Mouse (Mus musculus) MEL (cell line): ENCODE data around the gene Haus7. TPM values are rescaled to one million over a fixed set of nuclear protein-coding genes. Genes with fewer than 3 reads are reported as not detected.

Source experiments
- DNase-seq: peaks from one replicate; pipeline ENCODE4 v3.0.0; 2011; ENCODE audit warnings: low read depth, low spot score
- H3K27ac ChIP-seq: 2 replicates; pipeline ENCODE4 v1.5.1; 2012; ENCODE audit warnings: low read depth, mild to moderate bottlenecking, control low read depth, low read length, moderate library complexity; ENCODE audit not compliant: control insufficient read depth
- H3K27me3 ChIP-seq, 2 experiments: fragments of 150-350 bp in 1 of 2; sonication (generic) in 1 of 2; 2 replicates each; pipeline ENCODE4 v1.6.1; 2012; ENCODE audit warnings: low read length in 2 of 2, mild to moderate bottlenecking in 2 of 2, improper control_type of control experiment in 1 of 2, moderate library complexity in 1 of 2; ENCODE audit not compliant: insufficient read depth in 2 of 2, control insufficient read depth in 1 of 2
- H3K36me3 ChIP-seq, 2 experiments: 2 replicates each; pipeline ENCODE4 v1.6.1; 2012 to 2014; ENCODE audit warnings: low read length in 2 of 2, improper control_type of control experiment in 1 of 2, inconsistent platforms in 1 of 2, mild to moderate bottlenecking in 1 of 2; ENCODE audit not compliant: insufficient read depth in 2 of 2, control insufficient read depth in 1 of 2
- H3K4me1 ChIP-seq, 2 experiments: fragments of 150-350 bp in 1 of 2; sonication (generic) in 1 of 2; 2 replicates each; pipeline ENCODE4 v1.6.1; 2012; ENCODE audit warnings: low read length in 2 of 2, improper control_type of control experiment in 1 of 2, mild to moderate bottlenecking in 1 of 2; ENCODE audit not compliant: insufficient read depth in 2 of 2, control insufficient read depth in 1 of 2
- H3K4me3 ChIP-seq, 2 experiments: fragments of 150-350 bp in 1 of 2; sonication (generic) in 1 of 2; 2 replicates each; pipeline ENCODE4 v1.5.1; 2012; ENCODE audit warnings: low read depth in 2 of 2, low read length in 2 of 2, mild to moderate bottlenecking in 2 of 2, moderate library complexity in 2 of 2, control low read depth in 1 of 2, improper control_type of control experiment in 1 of 2; ENCODE audit not compliant: control insufficient read depth in 1 of 2, insufficient read depth in 1 of 2
- H3K79me2 ChIP-seq: 2 replicates; pipeline ENCODE4 v1.6.1; 2012; ENCODE audit warnings: mild to moderate bottlenecking, low read length, moderate library complexity; ENCODE audit not compliant: control insufficient read depth, poor library complexity, insufficient read depth
- H3K9ac ChIP-seq: 2 replicates; pipeline ENCODE4 v1.6.1; 2012; ENCODE audit warnings: low read depth, mild to moderate bottlenecking, control low read depth, low read length, moderate library complexity; ENCODE audit not compliant: control insufficient read depth, poor library complexity, severe bottlenecking
- H3K9me3 ChIP-seq: fragments of 150-350 bp; sonication (generic); replicated peaks from 2 replicates; pipeline ENCODE4 v1.6.1; 2012; ENCODE audit warnings: mild to moderate bottlenecking, low read length, improper control_type of control experiment, moderate library complexity; ENCODE audit not compliant: insufficient read depth
- BHLHE40 ChIP-seq: IDR thresholded peaks from 2 replicates; pipeline ENCODE4 v1.6.1; 2012; ENCODE audit warnings: low read depth, mild to moderate bottlenecking, inconsistent platforms, low read length, improper control_type of control experiment, borderline replicate concordance
- CHD1 ChIP-seq: IDR thresholded peaks from 2 replicates; pipeline ENCODE4 v1.6.1; 2012; ENCODE audit warnings: low read depth, mild to moderate bottlenecking, inconsistent platforms, low read length, improper control_type of control experiment
- CTCF ChIP-seq, 3 experiments: IDR thresholded peaks in 2 of 3; conservative IDR thresholded peaks in 1 of 3; 2 replicates each; pipeline ENCODE4 v1.5.1; 2011 to 2012; ENCODE audit warnings: low read length in 3 of 3, low read depth in 2 of 3, mild to moderate bottlenecking in 2 of 3, improper control_type of control experiment in 1 of 3, inconsistent platforms in 1 of 3, mixed read lengths in 1 of 3, moderate library complexity in 1 of 3; ENCODE audit not compliant: control insufficient read depth in 1 of 3, insufficient read depth in 1 of 3, poor library complexity in 1 of 3, severe bottlenecking in 1 of 3
- E2F4 ChIP-seq: IDR thresholded peaks from 2 replicates; pipeline ENCODE4 v1.6.1; 2011; ENCODE audit warnings: low read depth, low read length, improper control_type of control experiment, borderline replicate concordance
- ETS1 ChIP-seq: IDR thresholded peaks from 2 replicates; pipeline ENCODE4 v1.6.1; 2012; ENCODE audit warnings: low read depth, mild to moderate bottlenecking, inconsistent platforms, low read length, improper control_type of control experiment, moderate library complexity
- GABPA ChIP-seq: IDR thresholded peaks from 2 replicates; pipeline ENCODE4 v1.6.1; 2012; ENCODE audit warnings: low read depth, mild to moderate bottlenecking, inconsistent platforms, low read length, improper control_type of control experiment, moderate library complexity
- GATA1 ChIP-seq: IDR thresholded peaks from 2 replicates; pipeline ENCODE4 v1.6.1; 2011; ENCODE audit warnings: low read depth, low read length, improper control_type of control experiment
- KAT2A ChIP-seq: conservative IDR thresholded peaks from 2 replicates; pipeline ENCODE4 v1.6.1; 2012; ENCODE audit warnings: low read depth, low read length, improper control_type of control experiment, inconsistent platforms
- MAZ ChIP-seq: IDR thresholded peaks from 2 replicates; pipeline ENCODE4 v1.6.1; 2012; ENCODE audit warnings: low read depth, mild to moderate bottlenecking, inconsistent platforms, low read length, improper control_type of control experiment
- MEF2A ChIP-seq: IDR thresholded peaks from 2 replicates; pipeline ENCODE4 v1.6.1; 2014; ENCODE audit warnings: low read depth, mild to moderate bottlenecking, inconsistent platforms, low read length, improper control_type of control experiment; ENCODE audit not compliant: poor library complexity, insufficient replicate concordance, severe bottlenecking; ENCODE audit errors: extremely low read depth
- MYB ChIP-seq: IDR thresholded peaks from 2 replicates; pipeline ENCODE4 v1.6.1; 2011; ENCODE audit warnings: mild to moderate bottlenecking, low read depth, low read length, improper control_type of control experiment
- MYC ChIP-seq: IDR thresholded peaks from 2 replicates; pipeline ENCODE4 v1.6.1; 2011; ENCODE audit warnings: low read depth, mild to moderate bottlenecking, low read length, improper control_type of control experiment, moderate library complexity
- NELFE ChIP-seq: IDR thresholded peaks from 2 replicates; pipeline ENCODE4 v1.6.1; 2011; ENCODE audit warnings: low read depth, low read length, improper control_type of control experiment
- POLR2A ChIP-seq, 2 experiments: IDR thresholded peaks; 2 replicates each; pipeline ENCODE4 v1.6.1; 2011 to 2012; ENCODE audit warnings: low read length in 2 of 2, mild to moderate bottlenecking in 2 of 2, control low read depth in 1 of 2, improper control_type of control experiment in 1 of 2, low read depth in 1 of 2, moderate library complexity in 1 of 2; ENCODE audit not compliant: control insufficient read depth in 1 of 2, insufficient read depth in 1 of 2, poor library complexity in 1 of 2
- POLR2AphosphoS2 ChIP-seq: IDR thresholded peaks from 2 replicates; pipeline ENCODE4 v1.6.1; 2011; ENCODE audit warnings: low read length, improper control_type of control experiment
- POLR2AphosphoS5 ChIP-seq: IDR thresholded peaks from 2 replicates; pipeline ENCODE4 v1.6.1; 2012; ENCODE audit warnings: low read depth, borderline replicate concordance, mild to moderate bottlenecking, inconsistent platforms, low read length, moderate library complexity, mixed read lengths
- RAD21 ChIP-seq: IDR thresholded peaks from 2 replicates; pipeline ENCODE4 v1.6.1; 2011; ENCODE audit warnings: mild to moderate bottlenecking, low read depth, low read length, improper control_type of control experiment
- RCOR1 ChIP-seq: IDR thresholded peaks from 2 replicates; pipeline ENCODE4 v1.6.1; 2012; ENCODE audit warnings: low read depth, mild to moderate bottlenecking, inconsistent platforms, low read length, improper control_type of control experiment
- SIN3A ChIP-seq: IDR thresholded peaks from 2 replicates; pipeline ENCODE4 v1.6.1; 2012; ENCODE audit warnings: low read length, improper control_type of control experiment, inconsistent platforms
- SMC3 ChIP-seq: IDR thresholded peaks from 2 replicates; pipeline ENCODE4 v1.6.1; 2011; ENCODE audit warnings: low read depth, low read length, improper control_type of control experiment
- TAL1 ChIP-seq: IDR thresholded peaks from 2 replicates; pipeline ENCODE4 v1.6.1; 2012; ENCODE audit warnings: mild to moderate bottlenecking, inconsistent platforms, low read length, moderate library complexity, mixed read lengths
- TCF12 ChIP-seq: IDR thresholded peaks from 2 replicates; pipeline ENCODE4 v1.6.1; 2014; ENCODE audit warnings: low read depth, mild to moderate bottlenecking, inconsistent platforms, low read length, improper control_type of control experiment, moderate library complexity
- USF1 ChIP-seq: IDR thresholded peaks from 2 replicates; pipeline ENCODE4 v1.6.1; 2014; ENCODE audit warnings: low read depth, mild to moderate bottlenecking, inconsistent platforms, low read length, improper control_type of control experiment, moderate library complexity
- ZC3H11A ChIP-seq: IDR thresholded peaks from 2 replicates; pipeline ENCODE4 v1.6.1; 2012; ENCODE audit warnings: low read depth, mild to moderate bottlenecking, inconsistent platforms, low read length, improper control_type of control experiment
- ZNF384 ChIP-seq: IDR thresholded peaks from 2 replicates; pipeline ENCODE4 v1.6.1; 2012; ENCODE audit warnings: low read depth, mild to moderate bottlenecking, inconsistent platforms, low read length, improper control_type of control experiment
- polyA plus RNA-seq, 2 experiments: library from polyadenylated mRNA; stranded (reverse) in 1 of 2; unstranded in 1 of 2; fragments of >175 nt in 1 of 2; fragments of >200 nt in 1 of 2; gene quantifications; 2 replicates each; pipeline versions ENCODE4 v1.2.1 to v1.2.4; 2012; ENCODE audit warnings: low replicate concordance in 2 of 2, low read depth in 1 of 2; ENCODE audit not compliant: insufficient read length in 2 of 2, insufficient read depth in 1 of 2, missing spikeins in 1 of 2
- total RNA-seq: library from RNA; depleted of rRNA; stranded (reverse); fragments of 300-350 nt; gene quantifications from 2 replicates; pipeline ENCODE4 v1.2.3, GENCODE M21; 2012

Gene Haus7
- total and polyA plus RNA-seq, 3 experiments = 24.0 to 27.9 TPM; not detected in 1

DNA sequence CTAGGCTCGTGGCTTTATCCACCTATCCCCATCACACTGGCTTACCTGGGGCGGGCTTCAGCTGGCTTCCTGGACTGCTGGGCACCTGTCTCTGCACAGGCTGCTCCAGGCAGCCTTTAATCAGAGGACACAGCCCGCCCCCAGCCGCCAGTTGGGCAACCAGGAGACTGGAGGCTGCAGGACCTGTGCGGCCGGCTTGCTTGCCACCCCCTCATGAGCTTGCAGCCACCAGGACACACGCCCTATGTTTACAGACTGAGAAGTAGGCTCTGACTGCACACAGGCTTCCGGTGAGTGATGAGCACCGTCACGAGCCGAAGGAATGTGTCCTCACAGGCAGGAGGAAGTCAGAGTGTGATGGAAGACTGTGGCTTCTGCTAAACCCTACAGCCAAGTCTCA is 23.6 kb downstream of the Haus7 start, which contains the start of gene Trex2 (continued):
- TF ChIP-seq GABPA = no peak
- TF ChIP-seq, all 39 proteins: peak for 0

DNA sequence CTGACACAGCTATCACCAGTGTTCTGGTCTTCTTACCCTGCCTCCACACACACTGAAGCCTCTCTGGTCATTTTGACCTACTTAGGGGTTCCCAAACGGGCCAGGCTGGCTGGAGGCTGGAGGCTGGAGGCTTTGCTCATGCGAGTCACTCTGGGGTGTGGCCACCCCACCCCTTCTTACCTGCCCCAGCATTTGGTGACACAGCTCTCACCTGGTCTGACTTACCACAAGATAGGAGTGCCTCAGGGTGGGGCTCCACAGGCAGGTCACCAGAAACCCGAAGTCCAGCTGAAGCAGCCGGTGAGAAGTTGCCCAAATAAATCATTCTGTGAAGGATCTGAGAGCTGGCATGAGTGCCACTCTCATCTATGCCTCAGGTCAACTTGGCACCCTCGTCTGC is 26.0 kb downstream of the Haus7 start:
- Histone ChIP-seq H3K9ac (no peak overlapping the region), H3K27ac (no peak overlapping the region), H3K4me3 (no peak overlapping the region), H3K9me3 (no peaks in the 10 kb centered on the region), H3K36me3 (no peaks in the 10 kb centered on the region), H3K79me2 (no peaks in the 10 kb centered on the region), H3K27me3 (no peaks in the 10 kb centered on the region; a peak in 1 of 4 replicates), H3K4me1 (no peaks in the 10 kb centered on the region)
- DNase-seq = no peak
- TF ChIP-seq ZNF384 (no peak), KAT2A (no peak), POLR2A (IDR thresholded peaks at IDR 0.05; ENCODE audit: control insufficient read depth in 1 of 2, insufficient read depth in 1 of 2, low read depth in 1 of 2, low read length in 2 of 2, poor library complexity in 1 of 2) (no peak), POLR2AphosphoS2 (no peak), TCF12 (no peak), SIN3A (no peak), MYB (no peak), E2F4 (no peak), RAD21 (no peak), BHLHE40 (no peak), CTCF (IDR thresholded peaks at IDR 0.05 in 2 of 3, conservative IDR thresholded peaks at IDR 0.05 in 1 of 3; ENCODE audit: control insufficient read depth in 1 of 3, insufficient read depth in 1 of 3, low read depth in 2 of 3, low read length in 3 of 3, poor library complexity in 1 of 3, severe bottlenecking in 1 of 3) (no peak)

DNA sequence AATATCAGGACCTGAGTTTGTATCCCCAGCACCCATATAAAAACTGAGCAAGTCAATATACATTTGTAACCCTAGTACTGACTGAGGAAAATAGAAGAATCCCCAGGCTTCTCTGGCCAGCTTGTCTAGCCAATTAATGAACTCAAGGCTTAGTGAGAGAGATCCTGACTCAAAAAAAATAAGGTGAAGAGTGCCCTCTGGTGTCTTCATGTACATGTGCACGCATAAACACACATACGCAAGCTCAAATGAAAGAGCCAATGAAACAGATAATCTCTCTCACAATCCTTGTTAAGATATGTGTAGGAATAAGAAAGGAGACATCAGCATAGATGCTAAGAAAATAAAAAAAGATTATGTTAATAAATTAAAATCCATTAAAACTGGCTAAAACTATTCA is 28.8 kb downstream of the Haus7 start:
- Histone ChIP-seq H3K27ac (no peak overlapping the region), H3K4me1 (no peaks in the 10 kb centered on the region)
- TF ChIP-seq POLR2AphosphoS5 (no peak), MAZ (no peak), RAD21 (peak; percentile 74), E2F4 (no peak), NELFE (no peak), TAL1 (no peak), MYC (0 out of 2 replicates have a peak, but pooled peaks have one; percentile 32), POLR2A (IDR thresholded peaks at IDR 0.05; ENCODE audit: control insufficient read depth in 1 of 2, insufficient read depth in 1 of 2, low read depth in 1 of 2, low read length in 2 of 2, poor library complexity in 1 of 2) (no peak), CTCF (IDR thresholded peaks at IDR 0.05 in 2 of 3, conservative IDR thresholded peaks at IDR 0.05 in 1 of 3; ENCODE audit: control insufficient read depth in 1 of 3, insufficient read depth in 1 of 3, low read depth in 2 of 3, low read length in 3 of 3, poor library complexity in 1 of 3, severe bottlenecking in 1 of 3) (peak in 1 of 3 experiments; percentile 66; a peak in 3 of 6 replicates), CHD1 (no peak), GATA1 (no peak), BHLHE40 (no peak), ZC3H11A (peak; percentile 79), SMC3 (peak; percentile 78), ETS1 (no peak), USF1 (no peak), RCOR1 (no peak), MEF2A (no peak)
- TF ChIP-seq, all 39 proteins: peak for 5
- no peak overlapping the region for H3K4me3 ChIP-seq
- H3K36me3 ChIP-seq = no peaks in the 10 kb centered on the region
- no peaks in the 10 kb centered on the region; a peak in 1 of 4 replicates for H3K27me3 ChIP-seq
- H3K79me2 ChIP-seq = no peaks in the 10 kb centered on the region
- DNase-seq = peak; percentile 44
- no peak overlapping the region for H3K9ac ChIP-seq
- H3K9me3 ChIP-seq = no peaks in the 10 kb centered on the region
